Mouse (Mus musculus): ENCODE results near the gene Hoxc9. TPM values are rescaled to one million over a fixed set of nuclear protein-coding genes. Genes with fewer than 3 reads are reported as not detected.

Gene Hoxc9
- polyA plus RNA-seq, 1 experiment, result 2.1 TPM

DNA sequence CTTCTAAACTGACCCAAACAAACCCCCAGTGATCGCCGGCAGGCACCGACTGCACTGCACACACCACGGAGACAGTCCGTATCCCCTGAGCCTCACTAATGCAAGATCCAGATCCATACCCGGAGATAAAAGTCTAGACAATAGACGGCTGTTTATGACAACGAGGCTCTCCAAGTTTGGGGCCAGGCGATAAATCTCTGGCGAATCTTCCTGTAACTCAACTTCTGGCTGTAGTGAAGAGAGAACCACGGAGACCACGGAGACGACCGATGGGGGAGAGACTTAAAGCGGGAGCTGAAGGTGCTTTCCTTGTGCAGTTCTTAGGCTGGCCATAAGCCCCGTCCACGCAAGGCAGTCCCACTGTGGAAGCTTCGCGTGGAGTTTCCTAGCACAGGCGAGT, 26.5 kb upstream of the Hoxc9 start:
- Histone ChIP-seq H3K27me3 (ENCODE audit: control insufficient read depth, insufficient read depth, low read length) (peaks cover 2% of the 10 kb centered on the region), H3K4me1 (ENCODE audit: control insufficient read depth, insufficient read depth, low read length) (peaks cover 2% of the 10 kb centered on the region), H3K36me3 (ENCODE audit: control insufficient read depth, insufficient read depth, low read length) (no peaks in the 10 kb centered on the region), H3K4me3 (ENCODE audit: control insufficient read depth, low read depth, low read length) (no peak overlapping the region), H3K27ac (ENCODE audit: control insufficient read depth, insufficient read depth, low read depth, low read length) (no peak overlapping the region)
- TF ChIP-seq POLR2A (IDR thresholded peaks at IDR 0.05; ENCODE audit: control insufficient read depth, low read depth, low read length), result no peak
- no peak for TF ChIP-seq CTCF (IDR thresholded peaks at IDR 0.05; ENCODE audit: control insufficient read depth, insufficient read depth, insufficient replicate concordance, low read depth, low read length)

DNA sequence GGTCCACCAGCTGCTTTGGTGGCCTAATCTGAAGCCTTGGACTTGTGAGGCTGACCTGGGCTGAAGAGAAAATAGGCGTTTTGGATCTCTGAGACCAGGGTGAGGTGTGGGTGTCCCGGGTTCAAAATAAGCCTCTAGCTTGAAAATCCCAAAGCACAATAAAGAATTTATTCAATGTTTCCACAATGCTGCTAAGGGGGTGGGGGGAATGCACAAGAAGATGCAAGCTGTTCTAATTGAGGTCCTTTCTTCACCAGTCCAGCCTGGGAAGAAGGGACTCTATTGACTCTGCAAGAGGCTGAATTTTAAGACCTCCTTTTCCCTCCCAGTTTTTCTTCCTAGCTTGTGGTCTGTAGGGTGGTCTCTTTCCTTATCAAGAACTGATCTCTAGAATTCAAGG, 25.4 kb upstream of the Hoxc9 start:
- peaks cover 2% of the 10 kb centered on the region for H3K4me1 ChIP-seq (ENCODE audit: control insufficient read depth, insufficient read depth, low read length)
- H3K4me3 ChIP-seq (ENCODE audit: control insufficient read depth, low read depth, low read length), result no peak overlapping the region
- H3K27ac ChIP-seq (ENCODE audit: control insufficient read depth, insufficient read depth, low read depth, low read length), result no peak overlapping the region
- no peak for TF ChIP-seq CTCF (IDR thresholded peaks at IDR 0.05; ENCODE audit: control insufficient read depth, insufficient read depth, insufficient replicate concordance, low read depth, low read length)
- TF ChIP-seq POLR2A (IDR thresholded peaks at IDR 0.05; ENCODE audit: control insufficient read depth, low read depth, low read length), result no peak
- peaks cover 4% of the 10 kb centered on the region for H3K27me3 ChIP-seq (ENCODE audit: control insufficient read depth, insufficient read depth, low read length)
- H3K36me3 ChIP-seq (ENCODE audit: control insufficient read depth, insufficient read depth, low read length), result no peaks in the 10 kb centered on the region

GRCm38 (mm10) chr15:102953561-102953960, 22.7 kb upstream of the Hoxc9 start:
- no peak for TF ChIP-seq POLR2A (IDR thresholded peaks at IDR 0.05; ENCODE audit: control insufficient read depth, low read depth, low read length)
- no peak for TF ChIP-seq CTCF (IDR thresholded peaks at IDR 0.05; ENCODE audit: control insufficient read depth, insufficient read depth, insufficient replicate concordance, low read depth, low read length)
- H3K27ac ChIP-seq (ENCODE audit: control insufficient read depth, insufficient read depth, low read depth, low read length), result no peak overlapping the region
- H3K4me1 ChIP-seq (ENCODE audit: control insufficient read depth, insufficient read depth, low read length), result peaks cover 7% of the 10 kb centered on the region
- H3K36me3 ChIP-seq (ENCODE audit: control insufficient read depth, insufficient read depth, low read length), result no peaks in the 10 kb centered on the region
- H3K4me3 ChIP-seq (ENCODE audit: control insufficient read depth, low read depth, low read length), result no peak overlapping the region
- H3K27me3 ChIP-seq (ENCODE audit: control insufficient read depth, insufficient read depth, low read length), result peaks cover 12% of the 10 kb centered on the region

DNA sequence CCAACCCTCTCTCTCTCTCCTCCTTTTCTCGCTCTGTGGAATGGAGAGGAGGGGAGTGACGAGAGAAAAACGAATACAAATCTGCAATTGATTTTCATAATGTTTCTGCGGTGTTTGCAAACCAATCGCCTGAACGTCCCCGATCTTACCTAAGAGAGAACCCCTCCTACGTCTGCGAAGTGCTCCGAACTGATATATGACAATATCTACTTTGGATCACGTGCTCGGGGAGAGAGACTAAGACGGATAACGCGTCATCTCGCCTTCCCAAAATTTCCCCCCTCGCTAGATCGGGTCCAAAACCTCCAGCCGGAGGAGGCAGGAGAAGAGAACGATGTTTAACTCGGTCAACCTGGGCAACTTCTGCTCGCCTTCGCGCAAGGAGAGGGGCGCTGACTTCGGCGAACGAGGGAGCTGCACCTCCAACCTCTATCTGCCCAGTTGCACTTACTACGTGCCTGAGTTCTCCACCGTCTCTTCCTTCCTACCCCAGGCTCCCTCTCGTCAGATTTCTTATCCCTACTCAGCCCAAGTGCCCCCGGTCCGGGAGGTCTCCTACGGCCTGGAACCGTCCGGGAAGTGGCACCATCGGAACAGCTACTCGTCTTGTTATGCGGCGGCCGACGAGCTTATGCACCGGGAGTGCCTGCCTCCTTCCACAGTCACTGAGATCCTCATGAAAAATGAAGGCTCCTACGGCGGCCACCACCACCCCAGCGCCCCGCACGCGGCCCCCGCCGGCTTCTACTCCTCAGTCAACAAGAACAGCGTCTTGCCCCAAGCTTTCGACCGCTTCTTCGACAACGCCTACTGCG, 21.8 kb upstream of the Hoxc9 start, which contains the start of gene Hoxc11:
Gene Hoxc11 (plus strand): TSS at position 236 of the 815 bp plus-strand sequence.
- Histone ChIP-seq H3K4me1 (ENCODE audit: control insufficient read depth, insufficient read depth, low read length) (peaks cover 4% of the 10 kb centered on the region; the same call in 1 of the 2 replicates), H3K27me3 (ENCODE audit: control insufficient read depth, insufficient read depth, low read length) (peaks cover 12% of the 10 kb centered on the region), H3K36me3 (ENCODE audit: control insufficient read depth, insufficient read depth, low read length) (no peaks in the 10 kb centered on the region), H3K27ac (ENCODE audit: control insufficient read depth, insufficient read depth, low read depth, low read length) (no peak within 1 kb of the TSS), H3K4me3 (ENCODE audit: control insufficient read depth, low read depth, low read length) (no peak within 1 kb of the TSS)
- TF ChIP-seq CTCF (IDR thresholded peaks at IDR 0.05; ENCODE audit: control insufficient read depth, insufficient read depth, insufficient replicate concordance, low read depth, low read length), result no peak
- no peak for TF ChIP-seq POLR2A (IDR thresholded peaks at IDR 0.05; ENCODE audit: control insufficient read depth, low read depth, low read length)

GRCm38 (mm10) chr15:102955007-102955382, 21.2 kb upstream of the Hoxc9 start:
- peaks cover 12% of the 10 kb centered on the region for H3K27me3 ChIP-seq (ENCODE audit: control insufficient read depth, insufficient read depth, low read length)
- H3K36me3 ChIP-seq (ENCODE audit: control insufficient read depth, insufficient read depth, low read length), result no peaks in the 10 kb centered on the region
- TF ChIP-seq CTCF (IDR thresholded peaks at IDR 0.05; ENCODE audit: control insufficient read depth, insufficient read depth, insufficient replicate concordance, low read depth, low read length) (no peak), POLR2A (IDR thresholded peaks at IDR 0.05; ENCODE audit: control insufficient read depth, low read depth, low read length) (no peak)
- H3K4me3 ChIP-seq (ENCODE audit: control insufficient read depth, low read depth, low read length), result no peak overlapping the region
- peaks cover 5% of the 10 kb centered on the region; the same call in 1 of the 2 replicates for H3K4me1 ChIP-seq (ENCODE audit: control insufficient read depth, insufficient read depth, low read length)
- no peak overlapping the region for H3K27ac ChIP-seq (ENCODE audit: control insufficient read depth, insufficient read depth, low read depth, low read length)

- Histone ChIP-seq H3K27me3 (ENCODE audit: control insufficient read depth, insufficient read depth, low read length) (peaks cover 14% of the 10 kb centered on the region), H3K36me3 (ENCODE audit: control insufficient read depth, insufficient read depth, low read length) (no peaks in the 10 kb centered on the region), H3K4me3 (ENCODE audit: control insufficient read depth, low read depth, low read length) (no peak overlapping the region), H3K27ac (ENCODE audit: control insufficient read depth, insufficient read depth, low read depth, low read length) (no peak overlapping the region), H3K4me1 (ENCODE audit: control insufficient read depth, insufficient read depth, low read length) (peaks cover 9% of the 10 kb centered on the region; the same call in 1 of the 2 replicates)
- TF ChIP-seq POLR2A (IDR thresholded peaks at IDR 0.05; ENCODE audit: control insufficient read depth, low read depth, low read length), result no peak
Measured at GRCm38 (mm10) chr15:102955833-102956640, 20.2 kb upstream of the Hoxc9 start.

DNA sequence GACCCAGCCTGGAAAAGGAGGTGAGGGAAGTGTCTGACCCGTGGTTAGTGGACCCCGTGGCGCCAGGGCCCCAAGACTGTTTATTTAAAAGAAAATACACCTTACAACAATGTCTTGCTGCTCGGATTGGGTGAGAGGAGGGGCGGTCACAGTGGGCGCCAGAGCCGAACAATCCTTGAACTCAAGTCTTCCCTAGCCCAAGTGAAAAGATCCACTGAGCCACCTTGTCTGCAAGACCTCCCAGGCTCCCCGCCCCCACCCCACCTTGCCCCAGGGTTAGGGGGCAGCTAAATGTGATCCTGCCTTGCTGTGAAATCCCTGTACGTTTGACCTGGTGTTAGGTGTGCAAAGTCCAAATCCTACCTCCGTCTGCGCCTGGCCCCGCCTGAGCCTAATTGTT, 19.3 kb upstream of the Hoxc9 start:
- peaks cover 14% of the 10 kb centered on the region for H3K27me3 ChIP-seq (ENCODE audit: control insufficient read depth, insufficient read depth, low read length)

More for the DNA sequence above, 19.3 kb upstream of the Hoxc9 start:
- TF ChIP-seq POLR2A (IDR thresholded peaks at IDR 0.05; ENCODE audit: control insufficient read depth, low read depth, low read length), result no peak
- no peaks in the 10 kb centered on the region for H3K36me3 ChIP-seq (ENCODE audit: control insufficient read depth, insufficient read depth, low read length)
- peaks cover 9% of the 10 kb centered on the region; the same call in 1 of the 2 replicates for H3K4me1 ChIP-seq (ENCODE audit: control insufficient read depth, insufficient read depth, low read length)
- H3K4me3 ChIP-seq (ENCODE audit: control insufficient read depth, low read depth, low read length), result no peak overlapping the region
- no peak overlapping the region for H3K27ac ChIP-seq (ENCODE audit: control insufficient read depth, insufficient read depth, low read depth, low read length)

Measured in testis, adult 2 months (tissue).